Mouse (Mus musculus): ENCODE results near the gene Cplx2. TPM values are rescaled to one million over a fixed set of nuclear protein-coding genes. Genes with fewer than 3 reads are reported as not detected.

Gene Cplx2
- polyA plus RNA-seq, 1 experiment: 7.0 TPM

DNA sequence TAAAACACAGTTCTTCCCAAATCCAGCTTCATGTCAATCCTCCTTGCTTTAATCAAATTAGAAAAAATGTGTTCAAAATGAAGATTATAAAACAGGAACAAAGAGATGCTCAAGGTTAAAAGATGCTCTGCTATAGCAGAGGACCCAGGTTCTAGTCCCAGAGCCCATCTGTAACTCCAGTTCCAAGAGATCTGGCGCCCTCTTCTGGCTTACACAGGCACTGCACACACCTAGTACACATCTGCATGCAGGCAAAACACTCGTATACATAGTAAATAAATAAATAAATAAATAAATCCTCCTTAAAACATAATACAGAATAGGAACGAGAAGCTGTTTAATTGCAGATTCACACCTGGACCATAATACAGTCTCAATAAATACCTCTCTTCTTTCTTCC is 6.9 kb downstream of the Cplx2 start:
- Histone ChIP-seq H3K4me1 (ENCODE audit: control insufficient read depth, insufficient read depth, low read length) (no peaks in the 10 kb centered on the region), H3K4me3 (replicated peaks; ENCODE audit: extremely low read depth, low read depth, low read length) (no peak overlapping the region)
- TF ChIP-seq POLR2A (IDR thresholded peaks at IDR 0.05; ENCODE audit: borderline replicate concordance, extremely low read depth, low read depth, low read length) (no peak), CTCF (IDR thresholded peaks at IDR 0.05; ENCODE audit: insufficient read depth, low read length) (no peak)
- DNase-seq: no peak
- 69% methylated on average over 3 of the region's 3 CpGs for WGBS

DNA sequence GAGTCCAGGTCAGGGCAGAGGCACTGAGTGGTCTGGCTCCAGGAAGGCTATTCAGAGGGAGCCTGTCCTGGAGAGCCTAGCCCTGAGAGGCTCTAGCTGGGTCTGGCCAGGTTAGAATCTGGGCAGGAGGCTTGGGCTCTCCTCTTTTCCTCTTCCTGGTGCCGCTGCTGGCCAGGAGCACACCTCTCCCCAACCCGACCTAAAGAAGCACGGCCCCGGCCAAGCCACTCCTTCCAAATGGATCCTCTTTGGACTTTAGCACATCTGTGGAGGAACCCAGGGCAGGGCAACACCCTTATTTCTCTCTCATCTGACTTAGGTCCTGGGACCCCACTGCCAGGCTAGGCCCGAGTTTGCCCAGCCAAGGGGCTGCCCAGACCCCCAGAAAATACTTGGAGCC is 9.3 kb downstream of the Cplx2 start:
- 62% methylated on average over 3 of the region's 5 CpGs for WGBS
- no peak for DNase-seq
- Histone ChIP-seq H3K4me1 (ENCODE audit: control insufficient read depth, insufficient read depth, low read length) (no peaks in the 10 kb centered on the region), H3K4me3 (replicated peaks; ENCODE audit: extremely low read depth, low read depth, low read length) (no peak overlapping the region)
- TF ChIP-seq CTCF (IDR thresholded peaks at IDR 0.05; ENCODE audit: insufficient read depth, low read length) (no peak), POLR2A (IDR thresholded peaks at IDR 0.05; ENCODE audit: borderline replicate concordance, extremely low read depth, low read depth, low read length) (no peak)

DNA sequence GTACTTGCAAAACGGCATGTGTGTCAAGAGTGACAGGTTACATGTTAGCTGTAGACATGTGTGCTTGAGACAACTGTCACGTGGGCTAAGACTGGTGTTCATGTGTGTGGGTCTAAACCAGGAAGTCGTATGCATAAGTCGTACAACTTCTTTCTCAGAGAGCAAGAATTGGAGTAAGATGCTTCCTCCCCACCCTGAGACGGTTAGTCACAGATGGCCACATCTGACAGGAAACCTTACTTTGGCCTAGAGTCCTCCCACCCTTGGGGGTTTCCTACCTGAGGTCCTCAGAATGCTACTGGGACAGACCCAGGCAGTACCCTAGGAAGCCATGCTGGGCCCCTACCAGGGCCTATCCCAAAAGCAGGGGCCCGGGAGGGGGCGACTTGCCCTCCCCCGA is 10.2 kb downstream of the Cplx2 start:
- H3K4me1 ChIP-seq (ENCODE audit: control insufficient read depth, insufficient read depth, low read length): no peaks in the 10 kb centered on the region
- no peak for DNase-seq
- TF ChIP-seq CTCF (IDR thresholded peaks at IDR 0.05; ENCODE audit: insufficient read depth, low read length) (no peak), POLR2A (IDR thresholded peaks at IDR 0.05; ENCODE audit: borderline replicate concordance, extremely low read depth, low read depth, low read length) (no peak)
- no peak overlapping the region for H3K4me3 ChIP-seq (replicated peaks; ENCODE audit: extremely low read depth, low read depth, low read length)
- WGBS: 76% methylated on average over 8 of the region's 8 CpGs

DNA sequence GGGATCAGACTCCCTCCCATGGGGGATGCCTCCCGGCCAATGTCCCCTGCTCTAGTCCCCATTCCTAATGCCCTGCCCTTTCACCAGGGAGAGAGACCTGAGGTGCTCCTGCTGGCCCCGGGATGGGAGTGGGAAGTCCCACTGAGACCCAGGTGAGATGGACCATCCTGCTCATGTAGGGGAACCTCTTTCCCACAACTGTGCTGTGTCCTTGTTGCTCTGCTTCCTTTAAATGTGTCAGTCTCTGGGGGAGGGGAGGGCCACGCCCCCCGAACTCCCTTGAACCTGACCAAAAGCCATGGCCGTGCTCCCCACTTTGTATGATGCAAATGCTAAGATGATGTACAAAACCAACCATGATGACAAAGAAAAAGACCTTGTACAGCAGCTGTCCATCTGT is 12.4 kb downstream of the Cplx2 start:
- Histone ChIP-seq H3K4me3 (replicated peaks; ENCODE audit: extremely low read depth, low read depth, low read length) (no peak overlapping the region), H3K4me1 (ENCODE audit: control insufficient read depth, insufficient read depth, low read length) (no peaks in the 10 kb centered on the region)
- TF ChIP-seq POLR2A (IDR thresholded peaks at IDR 0.05; ENCODE audit: borderline replicate concordance, extremely low read depth, low read depth, low read length) (no peak), CTCF (IDR thresholded peaks at IDR 0.05; ENCODE audit: insufficient read depth, low read length) (no peak)
- no peak for DNase-seq
- WGBS: 69% methylated on average over 5 of the region's 5 CpGs

DNA sequence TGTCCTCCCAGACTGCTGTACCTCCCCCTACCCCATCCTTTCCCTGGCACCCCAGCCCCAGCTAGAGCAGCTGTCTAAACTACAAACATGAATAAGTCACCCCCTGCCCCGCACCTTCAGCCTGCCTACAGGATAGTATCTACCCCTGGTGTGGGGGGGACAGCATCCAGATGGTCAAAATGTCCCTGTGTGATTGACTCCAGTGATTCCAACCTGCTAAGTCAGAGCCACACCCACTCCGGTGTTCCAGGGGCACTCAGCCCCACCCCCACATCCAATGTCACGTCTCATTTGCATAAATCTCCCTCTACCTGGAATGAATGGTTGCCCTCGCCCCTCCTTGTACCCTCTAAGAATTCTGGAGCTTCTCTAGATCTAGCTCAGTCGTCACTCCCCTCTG is 13.4 kb downstream of the Cplx2 start:
- H3K4me3 ChIP-seq (replicated peaks; ENCODE audit: extremely low read depth, low read depth, low read length): no peak overlapping the region
- 24% methylated on average over 5 of the region's 5 CpGs for WGBS
- TF ChIP-seq POLR2A (IDR thresholded peaks at IDR 0.05; ENCODE audit: borderline replicate concordance, extremely low read depth, low read depth, low read length) (no peak), CTCF (IDR thresholded peaks at IDR 0.05; ENCODE audit: insufficient read depth, low read length) (no peak)
- H3K4me1 ChIP-seq (ENCODE audit: control insufficient read depth, insufficient read depth, low read length): no peaks in the 10 kb centered on the region
- DNase-seq: no peak

DNA sequence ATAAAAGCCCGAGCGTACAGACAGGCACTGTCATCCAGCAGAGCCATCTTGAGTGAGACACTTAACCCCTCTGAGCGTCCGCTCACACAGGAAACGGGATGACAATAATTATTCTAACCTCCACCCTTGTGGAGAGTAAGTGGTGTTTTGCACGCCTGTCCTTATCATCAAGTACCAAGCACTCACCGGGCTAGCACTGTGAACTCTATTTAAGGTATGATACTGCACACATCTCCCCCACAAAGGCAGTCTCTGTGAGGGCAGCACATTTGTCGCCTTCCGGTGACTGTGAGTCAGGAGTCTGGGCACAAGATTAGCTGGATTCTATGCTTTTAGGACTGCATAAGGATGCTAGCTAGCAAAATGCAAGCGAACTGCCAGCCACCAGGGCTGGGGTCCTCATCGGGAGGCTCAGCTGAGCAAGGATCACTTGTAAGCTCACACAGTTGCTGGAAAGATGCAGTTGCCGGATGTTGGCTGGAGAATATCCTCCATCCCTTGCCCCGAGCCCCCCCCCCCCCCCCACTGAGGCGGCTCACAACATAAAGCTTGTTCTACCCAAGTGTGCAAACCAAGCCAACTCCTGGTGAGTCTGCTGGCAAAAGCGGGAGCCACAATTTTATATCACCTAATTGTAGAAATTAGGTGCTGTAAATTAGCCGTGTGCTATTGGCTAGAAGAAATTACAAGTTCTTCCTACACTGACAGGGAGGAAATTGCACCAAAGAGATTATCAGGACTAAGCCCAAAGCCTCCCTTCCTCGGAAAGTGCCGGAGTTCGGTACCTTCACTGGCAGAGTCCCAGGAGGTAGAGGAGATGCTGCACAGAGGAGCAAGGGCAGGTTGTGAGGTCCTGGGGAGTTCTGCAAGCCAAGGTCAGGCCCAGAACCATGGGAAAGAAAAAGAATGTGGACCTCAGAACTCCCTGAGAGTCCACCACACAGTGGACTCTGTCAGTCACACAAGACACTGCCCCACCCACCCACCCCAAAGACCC is 14.2 kb downstream of the Cplx2 start:
- no peak overlapping the region for H3K4me3 ChIP-seq (replicated peaks; ENCODE audit: extremely low read depth, low read depth, low read length)
- no peaks in the 10 kb centered on the region for H3K4me1 ChIP-seq (ENCODE audit: control insufficient read depth, insufficient read depth, low read length)
- WGBS: 24% methylated on average over 19 of the region's 19 CpGs
- DNase-seq: no peak
- TF ChIP-seq POLR2A (IDR thresholded peaks at IDR 0.05; ENCODE audit: borderline replicate concordance, extremely low read depth, low read depth, low read length): no peak
- no peak for TF ChIP-seq CTCF (IDR thresholded peaks at IDR 0.05; ENCODE audit: insufficient read depth, low read length)

DNA sequence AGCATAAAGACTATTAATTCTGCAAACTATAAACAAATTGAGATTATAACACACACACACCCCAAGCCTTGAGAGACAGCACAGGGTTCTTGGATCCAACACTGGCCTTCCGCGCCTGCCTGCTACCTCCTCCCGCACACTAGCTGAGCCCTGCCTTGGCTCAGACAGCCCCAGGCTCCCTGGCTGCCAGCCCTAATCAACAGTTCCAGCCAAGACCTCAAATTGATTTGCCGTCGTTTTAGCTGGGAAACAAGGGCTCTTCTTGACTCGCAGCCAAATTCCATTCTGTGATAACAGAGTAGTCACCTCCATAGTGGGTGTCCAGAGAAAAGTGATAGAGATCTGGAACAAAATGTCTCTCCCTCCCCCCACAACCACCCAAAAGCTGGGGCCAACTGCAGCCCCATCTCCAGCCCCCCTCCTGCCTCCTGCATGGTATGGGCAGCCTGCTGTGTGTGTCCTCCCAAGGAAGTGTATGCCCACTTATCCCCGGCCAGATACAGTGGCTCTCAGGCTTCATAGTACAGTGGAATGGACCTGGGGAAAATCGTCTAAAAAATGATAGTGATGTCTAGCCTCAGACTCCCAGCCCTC is 18.9 kb downstream of the Cplx2 start:
- Histone ChIP-seq H3K4me3 (replicated peaks; ENCODE audit: extremely low read depth, low read depth, low read length) (no peak overlapping the region), H3K4me1 (ENCODE audit: control insufficient read depth, insufficient read depth, low read length) (no peaks in the 10 kb centered on the region)
- no peak for TF ChIP-seq POLR2A (IDR thresholded peaks at IDR 0.05; ENCODE audit: borderline replicate concordance, extremely low read depth, low read depth, low read length)
- TF ChIP-seq CTCF (IDR thresholded peaks at IDR 0.05; ENCODE audit: insufficient read depth, low read length): no peak
- DNase-seq: no peak
- WGBS: 39% methylated on average over 8 of the region's 8 CpGs

DNA sequence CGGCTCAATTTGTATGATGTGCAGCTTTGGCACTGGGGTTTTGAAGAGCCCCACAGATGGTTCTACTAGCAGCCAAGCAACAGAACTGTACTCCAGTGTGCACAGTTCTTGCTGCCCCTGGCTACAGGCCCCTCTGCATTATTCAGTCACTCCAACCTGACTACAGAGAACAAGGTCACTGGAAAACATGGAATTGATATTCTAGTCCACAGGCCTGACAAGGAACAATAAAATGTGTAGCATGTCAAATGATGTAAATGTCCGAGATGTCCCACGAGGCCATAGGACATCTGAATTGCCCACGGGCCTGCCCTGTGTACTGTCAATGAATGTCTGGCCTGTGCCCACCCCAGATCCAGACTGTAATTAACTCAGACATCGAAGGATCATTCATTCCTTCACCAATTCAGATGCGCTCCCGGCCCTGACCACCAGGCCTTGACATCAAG is 19.4 kb downstream of the Cplx2 start:
- TF ChIP-seq CTCF (IDR thresholded peaks at IDR 0.05; ENCODE audit: insufficient read depth, low read length): no peak
- TF ChIP-seq POLR2A (IDR thresholded peaks at IDR 0.05; ENCODE audit: borderline replicate concordance, extremely low read depth, low read depth, low read length): no peak
- no peak for DNase-seq
- H3K4me3 ChIP-seq (replicated peaks; ENCODE audit: extremely low read depth, low read depth, low read length): no peak overlapping the region
- WGBS: 90% methylated on average over 7 of the region's 7 CpGs
- H3K4me1 ChIP-seq (ENCODE audit: control insufficient read depth, insufficient read depth, low read length): no peaks in the 10 kb centered on the region

DNA sequence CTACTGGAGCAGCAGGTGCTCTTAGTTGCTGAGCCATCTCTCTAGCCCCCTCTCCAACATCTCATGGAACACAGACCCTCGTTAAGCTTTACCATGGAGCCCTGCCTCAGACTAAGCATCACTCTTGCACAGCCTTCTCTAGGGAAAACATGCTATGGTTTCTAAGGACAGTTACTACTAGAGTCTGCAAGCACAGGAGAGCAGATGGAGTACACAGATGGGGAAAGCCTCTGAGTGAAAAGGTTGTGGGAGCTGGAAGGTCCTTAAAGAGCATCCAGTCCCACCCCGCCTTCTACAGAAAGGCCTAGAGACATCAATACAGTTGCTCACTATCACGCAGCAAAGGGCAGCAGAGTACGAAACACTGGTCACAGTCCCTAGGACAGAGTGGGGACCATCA is 20.2 kb downstream of the Cplx2 start:
- Histone ChIP-seq H3K4me1 (ENCODE audit: control insufficient read depth, insufficient read depth, low read length) (no peaks in the 10 kb centered on the region), H3K4me3 (replicated peaks; ENCODE audit: extremely low read depth, low read depth, low read length) (no peak overlapping the region)
- no peak for DNase-seq
- WGBS: 90% methylated on average over 4 of the region's 4 CpGs
- TF ChIP-seq POLR2A (IDR thresholded peaks at IDR 0.05; ENCODE audit: borderline replicate concordance, extremely low read depth, low read depth, low read length): no peak
- TF ChIP-seq CTCF (IDR thresholded peaks at IDR 0.05; ENCODE audit: insufficient read depth, low read length): no peak
